In the genomic region with DNA sequence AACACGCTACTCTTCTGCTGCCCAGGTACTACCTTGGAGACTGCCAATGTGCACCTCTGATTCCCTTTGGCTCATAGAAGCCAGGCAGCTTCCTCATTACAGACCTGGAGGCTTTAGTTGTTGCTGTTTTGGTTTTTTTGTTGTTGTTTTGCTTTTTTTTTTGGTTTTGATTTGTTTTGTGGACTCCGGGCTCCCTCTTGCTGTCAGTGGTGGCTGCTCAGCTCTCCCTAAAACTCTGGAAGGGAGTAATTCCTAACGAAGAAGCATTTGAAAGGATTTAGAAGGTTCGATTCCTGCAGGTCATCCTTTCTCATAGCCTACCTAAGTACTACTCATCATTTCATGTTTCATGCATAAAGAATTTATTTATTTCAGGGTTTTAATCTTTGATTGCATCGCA, we compare ENCODE assay signal across 24 mouse cellular contexts. TPM values are rescaled to one million over a fixed set of nuclear protein-coding genes. Genes with fewer than 3 reads are reported as not detected.
DNase-seq lines count a peak whose midpoint lies in the region; ATAC-seq and TF ChIP-seq lines count a peak whose summit lies in the region.
"Had no signal": no experiment of that assay in that cellular context is flagged by ENCODE, and none has a peak within 500 bp of the region (broad histone marks: within the 10 kb centered on the region; RNA-seq: fewer than 3 reads in every experiment).

No protein-coding gene starts in this region.

- no peaks in the 10 kb centered on the region for H3K9me3 ChIP-seq in midbrain, postnatal 0 days (ENCODE audit: low read length)
- no peaks in the 10 kb centered on the region for H3K9me3 ChIP-seq in midbrain, embryonic 16.5 days (replicated peaks; ENCODE audit: control insufficient read depth, low read length, poor library complexity, severe bottlenecking)
- H3K9me3 ChIP-seq: embryonic facial prominence, embryonic 12.5 days; embryonic facial prominence, embryonic 15.5 days; hindbrain, embryonic 10.5 days had no signal

- 83% methylated on average over 5 of the region's 5 CpGs for WGBS in heart, adult 2 months
- 92% methylated on average over 5 of the region's 5 CpGs for WGBS in midbrain, postnatal 0 days
- 91% methylated on average over 5 of the region's 5 CpGs for WGBS in midbrain, embryonic 16.5 days

- no peak for TF ChIP-seq EP300 in heart, adult 2 months (IDR thresholded peaks at IDR 0.05; ENCODE audit: insufficient read depth, low read depth, low read length)

- TF ChIP-seq CTCF in heart, adult 2 months (IDR thresholded peaks at IDR 0.05) = peak; percentile 12; the same call in 1 of the 2 replicates
- peak; percentile 66 for TF ChIP-seq CTCF in layer of hippocampus, adult 2 months (conservative IDR thresholded peaks at IDR 0.05)
- TF ChIP-seq CTCF in midbrain, postnatal 0 days (IDR thresholded peaks at IDR 0.05) = peak; percentile 52

- H3K4me2 ChIP-seq in midbrain, postnatal 0 days (ENCODE audit: low read depth, low read length, poor library complexity, severe bottlenecking) = no peak overlapping the region
- no peak overlapping the region for H3K4me2 ChIP-seq in midbrain, embryonic 16.5 days (ENCODE audit: low read length)
- H3K4me2 ChIP-seq: embryonic facial prominence, embryonic 12.5 days; embryonic facial prominence, embryonic 15.5 days; heart, embryonic 11.5 days; hindbrain, embryonic 14.5 days had no signal

- ATAC-seq in midbrain, postnatal 0 days (ENCODE audit: low FRiP score) = no peak
- no peak for ATAC-seq in midbrain, embryonic 16.5 days
- ATAC-seq: forebrain, embryonic 14.5 days had no signal

- H3K4me1 ChIP-seq in heart, adult 2 months (ENCODE audit: control insufficient read depth, insufficient read depth, low read length) = no peaks in the 10 kb centered on the region
- H3K4me1 ChIP-seq in midbrain, postnatal 0 days (ENCODE audit: insufficient read depth, low read length) = no peaks in the 10 kb centered on the region
- H3K4me1 ChIP-seq in midbrain, embryonic 16.5 days (ENCODE audit: control insufficient read depth, insufficient read depth, low read length) = no peaks in the 10 kb centered on the region
- H3K4me1 ChIP-seq: embryonic facial prominence, embryonic 12.5 days; embryonic facial prominence, embryonic 15.5 days; hindbrain, embryonic 10.5 days had no signal

- H3K4me3 ChIP-seq in heart, adult 2 months = no peak overlapping the region
- no peak overlapping the region for H3K4me3 ChIP-seq in layer of hippocampus, adult 2 months
- H3K4me3 ChIP-seq in midbrain, postnatal 0 days (ENCODE audit: low read depth, low read length) = no peak overlapping the region
- H3K4me3 ChIP-seq in midbrain, embryonic 16.5 days (ENCODE audit: low read depth, low read length) = no peak overlapping the region
- H3K4me3 ChIP-seq: embryonic facial prominence, embryonic 12.5 days; embryonic facial prominence, embryonic 15.5 days; hindbrain, embryonic 10.5 days had no signal

- no peaks in the 10 kb centered on the region for H3K36me3 ChIP-seq in heart, adult 2 months (ENCODE audit: control insufficient read depth, insufficient read depth, low read length)
- H3K36me3 ChIP-seq in midbrain, postnatal 0 days (ENCODE audit: insufficient read depth, low read length) = no peaks in the 10 kb centered on the region
- no peaks in the 10 kb centered on the region for H3K36me3 ChIP-seq in midbrain, embryonic 16.5 days (ENCODE audit: control insufficient read depth, insufficient read depth, low read length)
- H3K36me3 ChIP-seq: embryonic facial prominence, embryonic 12.5 days; embryonic facial prominence, embryonic 15.5 days; G1E; hindbrain, embryonic 10.5 days had no signal

- no peaks in the 10 kb centered on the region for H3K27me3 ChIP-seq in heart, adult 2 months (ENCODE audit: control insufficient read depth, insufficient read depth, low read length)
- H3K27me3 ChIP-seq in midbrain, postnatal 0 days (ENCODE audit: insufficient read depth, low read length) = no peaks in the 10 kb centered on the region
- H3K27me3 ChIP-seq in midbrain, embryonic 16.5 days (ENCODE audit: control insufficient read depth, insufficient read depth, low read depth, low read length) = no peaks in the 10 kb centered on the region
- H3K27me3 ChIP-seq: CH12.LX; embryonic facial prominence, embryonic 12.5 days; embryonic facial prominence, embryonic 15.5 days; Patski had no signal

- no peak for TF ChIP-seq POLR2A in heart, adult 2 months (IDR thresholded peaks at IDR 0.05; ENCODE audit: insufficient read depth, low read depth, low read length)

- H3K27ac ChIP-seq in heart, adult 2 months = no peak overlapping the region
- no peak overlapping the region for H3K27ac ChIP-seq in layer of hippocampus, adult 2 months
- H3K27ac ChIP-seq in midbrain, postnatal 0 days (ENCODE audit: low read depth, low read length) = no peak overlapping the region
- H3K27ac ChIP-seq in midbrain, embryonic 16.5 days (ENCODE audit: low read length) = no peak overlapping the region
- H3K27ac ChIP-seq: embryonic facial prominence, embryonic 12.5 days; embryonic facial prominence, embryonic 15.5 days; hindbrain, embryonic 10.5 days; hindbrain, embryonic 14.5 days had no signal

- no peaks in the 10 kb centered on the region for H3K79me2 ChIP-seq in heart, adult 2 months (replicated peaks; ENCODE audit: control insufficient read depth, insufficient read depth, low read length)

- no peak overlapping the region for H3K9ac ChIP-seq in heart, adult 2 months (ENCODE audit: low read depth, low read length)
- no peak overlapping the region for H3K9ac ChIP-seq in midbrain, postnatal 0 days (replicated peaks; ENCODE audit: low read length, poor library complexity, severe bottlenecking)
- no peak overlapping the region for H3K9ac ChIP-seq in midbrain, embryonic 16.5 days (ENCODE audit: low read depth, low read length)
- H3K9ac ChIP-seq: embryonic facial prominence, embryonic 12.5 days; embryonic facial prominence, embryonic 15.5 days; hindbrain, embryonic 14.5 days had no signal

- intact Hi-C loops in heart, adult 2 months (cut with DNase I) = no loop called here

- no peak for DNase-seq in heart, adult 2 months
- no peak for DNase-seq in heart, postnatal 4 days
- no peak for DNase-seq in layer of hippocampus, adult 2 months (ENCODE audit: low spot score in 2 of 2)
- no peak for DNase-seq in layer of hippocampus, adult 9-11 months
- DNase-seq in midbrain, postnatal 0 days (ENCODE audit: low spot score) = no peak
- no peak for DNase-seq in retina, embryonic 14.5 days (ENCODE audit: low spot score)
- DNase-seq: adrenal gland, postnatal 10 days; adrenal gland, postnatal 36 days; B cell, adult 2 months; cerebellum, adult 18-20 months; cerebellum, adult 9-10 months; cerebellum, postnatal 14 days; gastrocnemius, postnatal 10 days; gastrocnemius, postnatal 36 days had no signal

RNA-seq across cellular contexts. Expression of gene Slc9a9, which starts 42.4 kb away (rescaled TPM):
- total RNA-seq in heart, adult 2 months (2021) = 1 to 10 TPM; 1.9 to 2.2 TPM
- polyA plus RNA-seq in heart, adult 2 months (2012; rRNA removed) = 2.0 and 2.8 TPM in 2 replicates
- 1 to 10 TPM; 2.6 to 2.7 TPM for total RNA-seq in heart, postnatal 4 days (2021)
- 10 to 100 TPM; 18.3 to 19.4 TPM for total RNA-seq in layer of hippocampus, adult 2 months (2021)
- 6.7 and 6.9 TPM in 2 replicates for total RNA-seq in midbrain, postnatal 0 days (2014; rRNA removed)
- 5.7 and 6.0 TPM in 2 replicates for polyA plus RNA-seq in midbrain, postnatal 0 days (2015; fragmentation: Nextera tagmentation; extraction: Ambion mirVana)
- polyA plus RNA-seq in midbrain, embryonic 16.5 days (2015; fragmentation: Nextera tagmentation; extraction: Ambion mirVana) = 6.6 and 7.4 TPM in 2 replicates
- total RNA-seq: CH12.LX had no signal
- polyA plus RNA-seq: G1E had no signal

Comparison
In these comparisons a context has a peak if more than half of its experiments do, and no peak if none do; other contexts are left out.
1. CTCF ChIP-seq: peak in every context shown above with its lines; median percentile 66 in layer of hippocampus, adult 2 months; 52 in midbrain, postnatal 0 days; 12 in heart, adult 2 months.